9 mouse cellular contexts compared by ENCODE assay signal in the genomic region with DNA sequence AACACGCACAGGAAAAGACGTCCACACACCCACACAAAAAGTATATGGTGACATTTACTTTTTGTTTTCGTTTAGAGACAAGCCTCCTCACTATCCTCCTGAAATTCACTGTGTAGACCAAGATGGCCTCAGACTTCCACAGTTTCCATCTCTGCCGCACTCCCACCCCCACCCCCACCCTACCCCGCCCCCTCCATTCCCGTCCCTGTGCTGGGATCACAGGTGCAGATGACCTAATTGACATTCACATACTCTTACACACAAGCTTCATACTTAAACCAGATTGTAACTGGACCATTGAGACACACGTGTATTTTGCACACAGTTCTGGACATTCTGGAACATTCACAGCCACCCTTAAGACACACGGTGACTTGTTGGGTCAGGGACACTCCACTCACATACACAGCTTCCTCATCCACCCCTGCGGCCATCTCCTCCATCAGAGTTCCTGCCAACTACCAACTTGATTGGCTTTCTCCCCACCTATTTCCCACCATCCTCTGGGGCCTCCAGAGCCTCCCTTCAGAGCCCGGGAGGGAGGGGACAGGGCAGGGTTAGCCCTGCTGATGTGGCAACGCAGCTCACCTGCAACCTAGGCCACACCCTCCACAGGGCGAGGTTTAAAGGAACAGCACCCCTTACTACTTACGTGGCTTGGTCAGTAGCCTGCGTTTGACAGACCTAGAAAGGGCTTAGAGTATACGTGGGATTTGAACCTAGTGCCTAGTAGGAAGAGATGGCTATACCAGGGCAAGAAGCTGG. TPM values are rescaled to one million over a fixed set of nuclear protein-coding genes. Genes with fewer than 3 reads are reported as not detected.
DNase-seq lines count a peak whose midpoint lies in the region; ATAC-seq and TF ChIP-seq lines count a peak whose summit lies in the region.
"Had no signal": no experiment of that assay in that cellular context is flagged by ENCODE, and none has a peak within 500 bp of the region (broad histone marks: within the 10 kb centered on the region; RNA-seq: fewer than 3 reads in every experiment).

No protein-coding gene starts in this region.

- 22% methylated on average over 15 of the region's 15 CpGs for WGBS in heart, embryonic 12.5 days
- WGBS in heart, embryonic 10.5 days, result 13% methylated on average over 15 of the region's 15 CpGs
- WGBS in kidney, embryonic 14.5 days, result 21% methylated on average over 15 of the region's 15 CpGs
- 20% methylated on average over 15 of the region's 15 CpGs for WGBS in hindbrain, embryonic 11.5 days
- 23% methylated on average over 15 of the region's 15 CpGs for WGBS in forebrain, postnatal 0 days

- no peak overlapping the region for H3K9ac ChIP-seq in heart, embryonic 12.5 days
- no peak overlapping the region for H3K9ac ChIP-seq in kidney, embryonic 14.5 days (ENCODE audit: low read depth, low read length)
- H3K9ac ChIP-seq in hindbrain, embryonic 11.5 days (ENCODE audit: low read depth, low read length), result no peak overlapping the region
- no peak overlapping the region for H3K9ac ChIP-seq in forebrain, postnatal 0 days
- H3K9ac ChIP-seq: limb, embryonic 12.5 days had no signal

- H3K27ac ChIP-seq in heart, embryonic 12.5 days (ENCODE audit: poor library complexity, severe bottlenecking), result no peak overlapping the region
- H3K27ac ChIP-seq in heart, embryonic 10.5 days, result no peak overlapping the region
- H3K27ac ChIP-seq in kidney, embryonic 14.5 days (ENCODE audit: low read depth, low read length), result no peak overlapping the region
- no peak overlapping the region for H3K27ac ChIP-seq in hindbrain, embryonic 11.5 days (ENCODE audit: low read depth, low read length)
- no peak overlapping the region for H3K27ac ChIP-seq in forebrain, postnatal 0 days (ENCODE audit: low read depth, low read length)
- H3K27ac ChIP-seq: limb, embryonic 12.5 days had no signal

- H3K4me3 ChIP-seq in heart, embryonic 12.5 days, result no peak overlapping the region
- no peak overlapping the region for H3K4me3 ChIP-seq in heart, embryonic 10.5 days
- H3K4me3 ChIP-seq in kidney, embryonic 14.5 days (ENCODE audit: low read length), result no peak overlapping the region
- no peak overlapping the region for H3K4me3 ChIP-seq in hindbrain, embryonic 11.5 days (ENCODE audit: low read depth, low read length)
- no peak overlapping the region for H3K4me3 ChIP-seq in forebrain, postnatal 0 days (ENCODE audit: low read depth, low read length)
- H3K4me3 ChIP-seq: limb, embryonic 12.5 days had no signal

- H3K4me1 ChIP-seq in heart, embryonic 12.5 days (replicated peaks), result peaks cover 8% of the 10 kb centered on the region
- peaks cover 11% of the 10 kb centered on the region; the same call in 1 of the 2 replicates for H3K4me1 ChIP-seq in heart, embryonic 10.5 days
- H3K4me1 ChIP-seq in kidney, embryonic 14.5 days (ENCODE audit: control insufficient read depth, insufficient read depth, low read length), result no peaks in the 10 kb centered on the region
- no peaks in the 10 kb centered on the region for H3K4me1 ChIP-seq in hindbrain, embryonic 11.5 days (replicated peaks; ENCODE audit: control insufficient read depth, insufficient read depth, low read length)
- H3K4me1 ChIP-seq in forebrain, postnatal 0 days (ENCODE audit: insufficient read depth), result no peaks in the 10 kb centered on the region

- TF ChIP-seq CTCF in forebrain, postnatal 0 days (IDR thresholded peaks at IDR 0.05; ENCODE audit: low read depth), result no peak

- H3K9me3 ChIP-seq in heart, embryonic 12.5 days (replicated peaks), result no peaks in the 10 kb centered on the region
- H3K9me3 ChIP-seq in heart, embryonic 10.5 days, result no peaks in the 10 kb centered on the region
- no peaks in the 10 kb centered on the region for H3K9me3 ChIP-seq in kidney, embryonic 14.5 days (ENCODE audit: control insufficient read depth, low read length)
- H3K9me3 ChIP-seq in hindbrain, embryonic 11.5 days (ENCODE audit: control insufficient read depth, low read length), result no peaks in the 10 kb centered on the region
- H3K9me3 ChIP-seq in forebrain, postnatal 0 days (ENCODE audit: low read length), result no peaks in the 10 kb centered on the region
- H3K9me3 ChIP-seq: limb, embryonic 12.5 days had no signal

- DNase-seq in heart, embryonic 10.5 days (ENCODE audit: low spot score), result no peak
- peak; percentile 95 for DNase-seq in R1 (ENCODE audit: low read depth, low spot score)
- peak; percentile 88 for DNase-seq in lung, postnatal 25 days (ENCODE audit: low spot score)
- DNase-seq in hindbrain, embryonic 11.5 days (ENCODE audit: low spot score), result no peak
- no peak for DNase-seq in forebrain, postnatal 0 days
- DNase-seq in layer of hippocampus, adult 8-10 months (ENCODE audit: low spot score in 2 of 2), result no peak

- H3K27me3 ChIP-seq in heart, embryonic 12.5 days (replicated peaks), result peaks cover 40% of the 10 kb centered on the region
- peaks cover 53% of the 10 kb centered on the region for H3K27me3 ChIP-seq in heart, embryonic 10.5 days (ENCODE audit: insufficient read depth, poor library complexity, severe bottlenecking)
- no peaks in the 10 kb centered on the region for H3K27me3 ChIP-seq in kidney, embryonic 14.5 days (ENCODE audit: control insufficient read depth, insufficient read depth, low read length)
- H3K27me3 ChIP-seq in hindbrain, embryonic 11.5 days (ENCODE audit: control insufficient read depth, insufficient read depth, low read length), result no peaks in the 10 kb centered on the region
- H3K27me3 ChIP-seq in forebrain, postnatal 0 days (ENCODE audit: insufficient read depth, low read length), result no peaks in the 10 kb centered on the region
- H3K27me3 ChIP-seq: limb, embryonic 12.5 days had no signal

- no peaks in the 10 kb centered on the region for H3K36me3 ChIP-seq in heart, embryonic 12.5 days
- no peaks in the 10 kb centered on the region for H3K36me3 ChIP-seq in heart, embryonic 10.5 days
- no peaks in the 10 kb centered on the region for H3K36me3 ChIP-seq in kidney, embryonic 14.5 days (ENCODE audit: control insufficient read depth, insufficient read depth, low read length)
- H3K36me3 ChIP-seq in hindbrain, embryonic 11.5 days (ENCODE audit: control insufficient read depth, insufficient read depth, low read length), result no peaks in the 10 kb centered on the region
- no peaks in the 10 kb centered on the region for H3K36me3 ChIP-seq in forebrain, postnatal 0 days (ENCODE audit: insufficient read depth)
- H3K36me3 ChIP-seq: limb, embryonic 12.5 days had no signal

- H3K4me2 ChIP-seq in heart, embryonic 12.5 days, result peak overlapping the region; percentile 9
- peak overlapping the region; percentile 21; the same call in 1 of the 2 replicates for H3K4me2 ChIP-seq in kidney, embryonic 14.5 days (replicated peaks; ENCODE audit: low read depth, low read length)
- no peak overlapping the region for H3K4me2 ChIP-seq in hindbrain, embryonic 11.5 days (replicated peaks; ENCODE audit: low read depth, low read length)
- H3K4me2 ChIP-seq in forebrain, postnatal 0 days (ENCODE audit: low read depth), result no peak overlapping the region
- H3K4me2 ChIP-seq: limb, embryonic 12.5 days had no signal

- no peak for ATAC-seq in heart, embryonic 12.5 days (ENCODE audit: insufficient number of reproducible peaks, low FRiP score)
- ATAC-seq in kidney, embryonic 14.5 days (ENCODE audit: low FRiP score, low TSS enrichment), result peak; percentile 65
- ATAC-seq in hindbrain, embryonic 11.5 days (ENCODE audit: low FRiP score), result no peak
- no peak for ATAC-seq in forebrain, postnatal 0 days

RNA-seq across cellular contexts. Expression of a gene that starts 11.0 kb away (rescaled TPM):
- polyA plus RNA-seq in heart, embryonic 12.5 days (2016; fragmentation: Nextera tagmentation; extraction: Ambion mirVana), result 1.2 and 1.6 TPM in 2 replicates
- 1.1 and 2.7 TPM in 2 replicates for polyA plus RNA-seq in heart, embryonic 10.5 days (2016; fragmentation: Nextera tagmentation; extraction: Ambion mirVana)
- 7.3 and 7.8 TPM in 2 replicates for polyA plus RNA-seq in kidney, embryonic 14.5 days (2014; fragmentation: Nextera tagmentation; extraction: Ambion mirVana)
- polyA plus RNA-seq in hindbrain, embryonic 11.5 days (2014; fragmentation: Nextera tagmentation; extraction: Ambion mirVana), result 3.2 and 3.6 TPM in 2 replicates
- 7.8 and 10.6 TPM in 2 replicates for total RNA-seq in forebrain, postnatal 0 days (2014; rRNA removed)
- polyA plus RNA-seq in forebrain, postnatal 0 days (2015; fragmentation: Nextera tagmentation; extraction: Ambion mirVana), result 2.7 and 3.5 TPM in 2 replicates
- 10 to 100 TPM; 10.1 to 12.6 (median 11.4) TPM for total RNA-seq in layer of hippocampus, adult 8-10 months (2022)

RNA-seq across cellular contexts. Expression of a gene that starts 15.2 kb away (rescaled TPM):
- polyA plus RNA-seq in heart, embryonic 12.5 days (2016; fragmentation: Nextera tagmentation; extraction: Ambion mirVana), result 1.1 and 1.3 TPM in 2 replicates
- polyA plus RNA-seq in heart, embryonic 10.5 days (2016; fragmentation: Nextera tagmentation; extraction: Ambion mirVana), result 0.42 and 1.2 TPM in 2 replicates
- polyA plus RNA-seq in kidney, embryonic 14.5 days (2014; fragmentation: Nextera tagmentation; extraction: Ambion mirVana), result 0.63 and 0.84 TPM in 2 replicates
- 0.56 and 0.99 TPM in 2 replicates for polyA plus RNA-seq in hindbrain, embryonic 11.5 days (2014; fragmentation: Nextera tagmentation; extraction: Ambion mirVana)
- total RNA-seq in forebrain, postnatal 0 days (2014; rRNA removed), result 0.52 and 0.54 TPM in 2 replicates
- 0.48 and 0.79 TPM in 2 replicates for polyA plus RNA-seq in forebrain, postnatal 0 days (2015; fragmentation: Nextera tagmentation; extraction: Ambion mirVana)
- total RNA-seq in layer of hippocampus, adult 8-10 months (2022), result 1 to 10 TPM in 3 of 4 experiments, under 1 TPM in 1; 0.63 to 2.2 (median 1.1) TPM

Comparison
In these comparisons a context has a peak if more than half of its experiments do, and no peak if none do; other contexts are left out.
1. H3K4me2 ChIP-seq: peak in heart, embryonic 12.5 days (single experiment) and kidney, embryonic 14.5 days (single experiment); none in hindbrain, embryonic 11.5 days (single experiment) and forebrain, postnatal 0 days (single experiment).
2. DNase-seq: peak in R1 (single experiment) and lung, postnatal 25 days (single experiment); none in heart, embryonic 10.5 days (single experiment), hindbrain, embryonic 11.5 days (single experiment), forebrain, postnatal 0 days (single experiment) and layer of hippocampus, adult 8-10 months (0 of 2).